Mouse (Mus musculus): ENCODE results near the gene 5530401A14Rik. TPM values are rescaled to one million over a fixed set of nuclear protein-coding genes. Genes with fewer than 3 reads are reported as not detected.

5530401A14Rik gene
- total and polyA plus RNA-seq, 3 experiments, result not detected

DNA sequence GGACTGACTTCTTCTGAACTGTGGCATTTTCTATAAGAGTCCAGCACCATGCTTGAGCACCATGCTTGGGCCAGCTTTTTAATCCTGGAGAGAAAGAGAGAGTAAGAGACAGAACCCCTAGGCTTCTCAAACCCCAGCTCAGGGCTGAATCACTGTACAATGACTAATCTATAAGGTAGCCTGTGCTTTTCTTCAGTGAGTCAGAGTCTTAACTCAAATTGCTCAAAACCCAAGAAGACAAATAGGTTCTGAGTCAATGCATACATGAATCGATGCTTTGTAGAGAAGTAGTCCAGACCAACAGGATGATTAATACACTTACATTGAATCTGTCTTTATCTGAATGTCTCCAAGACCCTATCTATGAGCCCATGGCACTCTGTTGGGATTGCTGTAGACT, 48.3 kb downstream of the 5530401A14Rik start:
- Histone ChIP-seq H3K4me1 (ENCODE audit: control insufficient read depth in 1 of 2, insufficient read depth in 2 of 2, low read length in 2 of 2) (no peaks in the 10 kb centered on the region), H3K9me3 (replicated peaks; ENCODE audit: insufficient read depth, low read length) (no peaks in the 10 kb centered on the region), H3K79me2 (ENCODE audit: control insufficient read depth, insufficient read depth, low read length, poor library complexity) (no peaks in the 10 kb centered on the region), H3K4me3 (ENCODE audit: control insufficient read depth in 1 of 2, insufficient read depth in 1 of 2, low read depth in 2 of 2, low read length in 2 of 2) (no peak overlapping the region), H3K27me3 (ENCODE audit: control insufficient read depth in 1 of 2, insufficient read depth in 2 of 2, low read length in 2 of 2) (no peaks in the 10 kb centered on the region), H3K9ac (ENCODE audit: control insufficient read depth, low read depth, low read length, poor library complexity, severe bottlenecking) (no peak overlapping the region), H3K36me3 (ENCODE audit: control insufficient read depth in 1 of 2, insufficient read depth in 2 of 2, low read length in 2 of 2) (no peaks in the 10 kb centered on the region), H3K27ac (ENCODE audit: control insufficient read depth, low read depth, low read length) (no peak overlapping the region)
- DNase-seq (ENCODE audit: low read depth, low spot score), result no peak
- no peak for TF ChIP-seq CHD2 (IDR thresholded peaks at IDR 0.05; ENCODE audit: low read length)
- no peak for TF ChIP-seq TBP (IDR thresholded peaks at IDR 0.05; ENCODE audit: low read depth, low read length)
- no peak for TF ChIP-seq POLR2AphosphoS5 (IDR thresholded peaks at IDR 0.05; ENCODE audit: borderline replicate concordance, low read depth, low read length)
- TF ChIP-seq SMC3 (IDR thresholded peaks at IDR 0.05; ENCODE audit: low read depth, low read length), result no peak
- no peak for TF ChIP-seq BHLHE40 (IDR thresholded peaks at IDR 0.05; ENCODE audit: borderline replicate concordance, low read depth, low read length)
- TF ChIP-seq E2F4 (IDR thresholded peaks at IDR 0.05; ENCODE audit: borderline replicate concordance, low read depth, low read length), result no peak
- TF ChIP-seq USF2 (IDR thresholded peaks at IDR 0.05; ENCODE audit: borderline replicate concordance in 1 of 2, insufficient read depth in 1 of 2, low read depth in 1 of 2, low read length in 2 of 2), result no peak
- no peak for TF ChIP-seq RCOR1 (IDR thresholded peaks at IDR 0.05; ENCODE audit: low read depth, low read length)
- TF ChIP-seq ZKSCAN1 (IDR thresholded peaks at IDR 0.05; ENCODE audit: low read depth, low read length), result no peak
- no peak for TF ChIP-seq SIN3A (IDR thresholded peaks at IDR 0.05; ENCODE audit: low read length)
- TF ChIP-seq JUND (IDR thresholded peaks at IDR 0.05; ENCODE audit: low read depth, low read length), result no peak
- TF ChIP-seq TCF12 (IDR thresholded peaks at IDR 0.05; ENCODE audit: low read depth, low read length), result no peak
- no peak for TF ChIP-seq POLR2AphosphoS2 (IDR thresholded peaks at IDR 0.05; ENCODE audit: low read length)
- no peak for TF ChIP-seq MEF2A (IDR thresholded peaks at IDR 0.05; ENCODE audit: extremely low read depth, insufficient replicate concordance, low read depth, low read length, poor library complexity, severe bottlenecking)
- TF ChIP-seq MAX (IDR thresholded peaks at IDR 0.05; ENCODE audit: low read length), result no peak
- no peak for TF ChIP-seq ELF1 (IDR thresholded peaks at IDR 0.05; ENCODE audit: low read depth, low read length)
- no peak for TF ChIP-seq ZMIZ1 (IDR thresholded peaks at IDR 0.05; ENCODE audit: low read depth, low read length)
- no peak for TF ChIP-seq MYB (IDR thresholded peaks at IDR 0.05; ENCODE audit: low read depth, low read length)

DNA sequence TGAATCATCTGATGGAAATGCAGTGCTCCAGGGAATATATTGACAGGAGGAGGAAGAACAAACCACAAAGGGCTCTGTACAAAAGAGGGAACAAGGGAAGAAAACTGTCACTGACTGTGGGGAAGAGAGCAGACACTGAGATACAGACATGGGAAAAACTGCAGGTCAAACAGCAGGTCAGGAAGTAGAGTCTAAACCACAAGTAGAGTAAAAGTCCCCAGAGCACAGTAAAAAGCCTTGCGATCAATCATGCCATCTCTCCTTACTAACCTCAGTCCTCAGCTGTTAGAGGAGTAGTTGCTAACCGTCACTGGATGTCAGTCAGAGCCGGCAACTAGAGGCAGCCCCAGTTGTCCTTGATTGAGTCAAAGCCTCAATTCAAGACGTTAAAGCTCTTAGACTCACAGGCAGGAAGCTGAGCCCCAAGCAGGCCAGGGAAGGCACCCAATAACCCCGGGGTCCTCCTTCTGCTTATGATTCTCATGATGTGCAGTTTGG, 49.0 kb downstream of the 5530401A14Rik start:
- Histone ChIP-seq H3K27me3 (ENCODE audit: control insufficient read depth in 1 of 2, insufficient read depth in 2 of 2, low read length in 2 of 2) (no peaks in the 10 kb centered on the region), H3K9me3 (replicated peaks; ENCODE audit: insufficient read depth, low read length) (no peaks in the 10 kb centered on the region), H3K4me3 (ENCODE audit: control insufficient read depth in 1 of 2, insufficient read depth in 1 of 2, low read depth in 2 of 2, low read length in 2 of 2) (no peak overlapping the region), H3K4me1 (ENCODE audit: control insufficient read depth in 1 of 2, insufficient read depth in 2 of 2, low read length in 2 of 2) (no peaks in the 10 kb centered on the region), H3K9ac (ENCODE audit: control insufficient read depth, low read depth, low read length, poor library complexity, severe bottlenecking) (no peak overlapping the region), H3K79me2 (ENCODE audit: control insufficient read depth, insufficient read depth, low read length, poor library complexity) (no peaks in the 10 kb centered on the region), H3K27ac (ENCODE audit: control insufficient read depth, low read depth, low read length) (no peak overlapping the region), H3K36me3 (ENCODE audit: control insufficient read depth in 1 of 2, insufficient read depth in 2 of 2, low read length in 2 of 2) (no peaks in the 10 kb centered on the region)
- TF ChIP-seq MXI1 (IDR thresholded peaks at IDR 0.05; ENCODE audit: low read depth, low read length) (no peak), E2F4 (IDR thresholded peaks at IDR 0.05; ENCODE audit: borderline replicate concordance, low read depth, low read length) (no peak), NELFE (IDR thresholded peaks at IDR 0.05; ENCODE audit: low read depth, low read length) (no peak), KAT2A (conservative IDR thresholded peaks at IDR 0.05; ENCODE audit: low read depth, low read length) (no peak), RCOR1 (IDR thresholded peaks at IDR 0.05; ENCODE audit: low read depth, low read length) (no peak), MYB (IDR thresholded peaks at IDR 0.05; ENCODE audit: low read depth, low read length) (no peak), ETS1 (IDR thresholded peaks at IDR 0.05; ENCODE audit: low read depth, low read length) (no peak), SMC3 (IDR thresholded peaks at IDR 0.05; ENCODE audit: low read depth, low read length) (no peak), CHD1 (IDR thresholded peaks at IDR 0.05; ENCODE audit: low read depth, low read length) (no peak), JUND (IDR thresholded peaks at IDR 0.05; ENCODE audit: low read depth, low read length) (no peak), CHD2 (IDR thresholded peaks at IDR 0.05; ENCODE audit: low read length) (no peak), USF1 (IDR thresholded peaks at IDR 0.05; ENCODE audit: low read depth, low read length) (no peak), MAFK (IDR thresholded peaks at IDR 0.05; ENCODE audit: borderline replicate concordance, low read depth, low read length) (no peak), POLR2AphosphoS5 (IDR thresholded peaks at IDR 0.05; ENCODE audit: borderline replicate concordance, low read depth, low read length) (no peak), ZC3H11A (IDR thresholded peaks at IDR 0.05; ENCODE audit: low read depth, low read length) (no peak), ZNF384 (IDR thresholded peaks at IDR 0.05; ENCODE audit: low read depth, low read length) (no peak), BHLHE40 (IDR thresholded peaks at IDR 0.05; ENCODE audit: borderline replicate concordance, low read depth, low read length) (no peak), RAD21 (IDR thresholded peaks at IDR 0.05; ENCODE audit: low read depth, low read length) (no peak), UBTF (IDR thresholded peaks at IDR 0.05; ENCODE audit: borderline replicate concordance, insufficient read depth, low read depth, low read length) (no peak)
- no peak for DNase-seq (ENCODE audit: low read depth, low spot score)
